8 mouse cellular contexts compared by ENCODE assay signal in the genomic region with DNA sequence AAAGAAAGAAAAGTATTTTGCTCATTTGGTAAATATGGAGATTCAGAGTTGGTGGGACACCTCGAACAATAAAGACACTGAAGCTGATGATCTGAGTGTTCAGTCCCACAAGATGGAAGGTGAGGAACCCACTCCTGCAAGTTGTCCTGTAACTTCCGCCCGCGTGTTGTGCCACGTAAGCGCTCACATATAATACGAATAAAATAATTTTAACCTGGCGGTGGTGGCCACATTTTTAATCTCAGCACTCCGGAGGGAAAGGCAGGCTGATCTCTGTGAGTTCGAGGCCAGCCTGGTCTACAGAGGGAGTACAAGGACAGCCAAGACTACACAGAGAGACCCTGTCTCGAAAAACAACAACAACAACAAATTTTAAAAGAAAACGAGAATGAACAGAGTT. TPM values are rescaled to one million over a fixed set of nuclear protein-coding genes. Genes with fewer than 3 reads are reported as not detected.
A peak's percentile ranks its signal among the peaks of the same experiment; 100 is the strongest.
DNase-seq lines count a peak whose midpoint lies in the region; ATAC-seq lines count a peak whose summit lies in the region.

No protein-coding gene starts in this region.

- H3K36me3 ChIP-seq in neural tube, embryonic 11.5 days (ENCODE audit: control insufficient read depth, insufficient read depth, low read length), result no peaks in the 10 kb centered on the region
- H3K36me3 ChIP-seq in limb, embryonic 12.5 days, result peaks cover 14% of the 10 kb centered on the region; the same call in 1 of the 2 replicates
- H3K36me3 ChIP-seq in stomach, embryonic 14.5 days (ENCODE audit: control insufficient read depth, insufficient read depth, low read length), result no peaks in the 10 kb centered on the region

- peak overlapping the region; percentile 69 for H3K4me2 ChIP-seq in neural tube, embryonic 11.5 days (ENCODE audit: low read depth)
- H3K4me2 ChIP-seq in limb, embryonic 12.5 days, result peak overlapping the region; percentile 79
- peak overlapping the region; percentile 61 for H3K4me2 ChIP-seq in stomach, embryonic 14.5 days (replicated peaks; ENCODE audit: low read depth, low read length)

- H3K9ac ChIP-seq in neural tube, embryonic 11.5 days (ENCODE audit: low read length), result peak overlapping the region; percentile 94
- H3K9ac ChIP-seq in limb, embryonic 12.5 days (replicated peaks), result 0 out of 2 replicates have a peak overlapping the region, but pooled peaks have one; percentile 93
- H3K9ac ChIP-seq in stomach, embryonic 14.5 days (replicated peaks; ENCODE audit: low read depth, low read length), result 0 out of 2 replicates have a peak overlapping the region, but pooled peaks have one; percentile 25

- peak; percentile 12 for DNase-seq in embryo, embryonic 10 days (ENCODE audit: low spot score)
- DNase-seq in embryo, embryonic 10.5 days (ENCODE audit: low spot score), result no peak
- peak; percentile 13 for DNase-seq in neural tube, embryonic 11.5 days (ENCODE audit: low spot score)
- no peak for DNase-seq in neural tube, embryonic 10.5 days (ENCODE audit: extremely low spot score, low spot score)
- no peak for DNase-seq in frontal cortex, postnatal 36 days (ENCODE audit: low spot score in 2 of 2)
- no peak for DNase-seq in testis, postnatal 10 days (ENCODE audit: low spot score)

- peaks cover 9% of the 10 kb centered on the region; the same call in 1 of the 2 replicates for H3K4me1 ChIP-seq in neural tube, embryonic 11.5 days (ENCODE audit: control insufficient read depth, insufficient read depth, low read length)
- peaks cover 19% of the 10 kb centered on the region for H3K4me1 ChIP-seq in limb, embryonic 12.5 days (replicated peaks)
- H3K4me1 ChIP-seq in stomach, embryonic 14.5 days (ENCODE audit: control insufficient read depth, insufficient read depth, low read length), result peaks cover 15% of the 10 kb centered on the region

- 48% methylated on average over 12 of the region's 12 CpGs for WGBS in neural tube, embryonic 11.5 days
- 50% methylated on average over 12 of the region's 12 CpGs for WGBS in limb, embryonic 12.5 days
- 47% methylated on average over 12 of the region's 12 CpGs for WGBS in stomach, embryonic 14.5 days

- H3K9me3 ChIP-seq in neural tube, embryonic 11.5 days (ENCODE audit: control insufficient read depth, low read length), result no peaks in the 10 kb centered on the region
- H3K9me3 ChIP-seq in limb, embryonic 12.5 days, result no peaks in the 10 kb centered on the region
- no peaks in the 10 kb centered on the region for H3K9me3 ChIP-seq in stomach, embryonic 14.5 days (ENCODE audit: control insufficient read depth, low read depth, low read length)

- peak overlapping the region; percentile 97 for H3K4me3 ChIP-seq in neural tube, embryonic 11.5 days (ENCODE audit: low read depth, low read length)
- peak overlapping the region; percentile 91 for H3K4me3 ChIP-seq in limb, embryonic 12.5 days (replicated peaks)
- H3K4me3 ChIP-seq in stomach, embryonic 14.5 days (ENCODE audit: low read depth, low read length), result peak overlapping the region; percentile 95

- ATAC-seq in neural tube, embryonic 11.5 days (ENCODE audit: insufficient read depth, low FRiP score, low TSS enrichment), result 0 out of 2 replicates have a peak, but pooled peaks have one; percentile 4
- ATAC-seq in limb, embryonic 12.5 days (ENCODE audit: insufficient number of reproducible peaks, insufficient read depth, low FRiP score, low TSS enrichment, low read depth), result peak; percentile 7; the same call in 1 of the 2 replicates
- ATAC-seq in stomach, embryonic 14.5 days (ENCODE audit: insufficient number of reproducible peaks, insufficient read depth, low FRiP score, low read depth), result no peak

- no peak overlapping the region for H3K27ac ChIP-seq in neural tube, embryonic 11.5 days (ENCODE audit: low read depth, low read length)
- H3K27ac ChIP-seq in limb, embryonic 12.5 days, result 0 out of 2 replicates have a peak overlapping the region, but pooled peaks have one; percentile 78
- H3K27ac ChIP-seq in stomach, embryonic 14.5 days (ENCODE audit: low read length), result peak overlapping the region; percentile 64; the same call in 1 of the 2 replicates

- H3K27me3 ChIP-seq in neural tube, embryonic 11.5 days (ENCODE audit: control insufficient read depth, insufficient read depth, low read length), result no peaks in the 10 kb centered on the region
- H3K27me3 ChIP-seq in limb, embryonic 12.5 days, result no peaks in the 10 kb centered on the region
- H3K27me3 ChIP-seq in stomach, embryonic 14.5 days (ENCODE audit: control insufficient read depth, insufficient read depth, low read length), result no peaks in the 10 kb centered on the region

RNA-seq across cellular contexts. Expression of a gene that starts 0.6 kb away (rescaled TPM):
- 220 and 232 TPM in 2 replicates for polyA plus RNA-seq in neural tube, embryonic 11.5 days (2014; fragmentation: Nextera tagmentation; extraction: Ambion mirVana)
- polyA plus RNA-seq in limb, embryonic 12.5 days (2016; fragmentation: Nextera tagmentation; extraction: Ambion mirVana), result 206 and 211 TPM in 2 replicates
- 244 and 245 TPM in 2 replicates for polyA plus RNA-seq in stomach, embryonic 14.5 days (2014; fragmentation: Nextera tagmentation; extraction: Ambion mirVana)

RNA-seq across cellular contexts. Expression of a gene that starts 3.5 kb away (rescaled TPM):
- polyA plus RNA-seq in neural tube, embryonic 11.5 days (2014; fragmentation: Nextera tagmentation; extraction: Ambion mirVana), result not detected in 2 replicates
- not detected in 2 replicates for polyA plus RNA-seq in limb, embryonic 12.5 days (2016; fragmentation: Nextera tagmentation; extraction: Ambion mirVana)
- 0.28 and 0.82 TPM in 2 replicates for polyA plus RNA-seq in stomach, embryonic 14.5 days (2014; fragmentation: Nextera tagmentation; extraction: Ambion mirVana)

RNA-seq across cellular contexts. Expression of a gene that starts 19.8 kb away (rescaled TPM):
- 64.9 and 68.2 TPM in 2 replicates for polyA plus RNA-seq in neural tube, embryonic 11.5 days (2014; fragmentation: Nextera tagmentation; extraction: Ambion mirVana)
- polyA plus RNA-seq in limb, embryonic 12.5 days (2016; fragmentation: Nextera tagmentation; extraction: Ambion mirVana), result 53.3 and 55.9 TPM in 2 replicates
- 43.5 and 50.5 TPM in 2 replicates for polyA plus RNA-seq in stomach, embryonic 14.5 days (2014; fragmentation: Nextera tagmentation; extraction: Ambion mirVana)

RNA-seq across cellular contexts. Expression of a gene that starts 34.3 kb away (rescaled TPM):
- polyA plus RNA-seq in neural tube, embryonic 11.5 days (2014; fragmentation: Nextera tagmentation; extraction: Ambion mirVana), result 2.4 and 2.6 TPM in 2 replicates
- polyA plus RNA-seq in limb, embryonic 12.5 days (2016; fragmentation: Nextera tagmentation; extraction: Ambion mirVana), result 4.1 and 5.4 TPM in 2 replicates
- 6.3 and 7.4 TPM in 2 replicates for polyA plus RNA-seq in stomach, embryonic 14.5 days (2014; fragmentation: Nextera tagmentation; extraction: Ambion mirVana)

Comparison
In these comparisons a context has a peak if more than half of its experiments do, and no peak if none do; other contexts are left out.
1. DNase-seq: peak in embryo, embryonic 10 days (single experiment) and neural tube, embryonic 11.5 days (single experiment); none in embryo, embryonic 10.5 days (single experiment), neural tube, embryonic 10.5 days (single experiment), frontal cortex, postnatal 36 days (0 of 2) and testis, postnatal 10 days (single experiment).
2. H3K9ac ChIP-seq: peak in every context shown above with its lines; median percentile 94 in neural tube, embryonic 11.5 days; 93 in limb, embryonic 12.5 days; 25 in stomach, embryonic 14.5 days.
3. Peak in every context shown above with its lines, with median percentiles within 50 percentile points of each other: H3K4me2 ChIP-seq and H3K4me3 ChIP-seq.